Mouse (Mus musculus): Measurements from ENCODE around the gene Nup107.

- TF ChIP-seq CTCF (IDR thresholded peaks at IDR 0.05; ENCODE audit: extremely low read depth, insufficient read depth, low read length) (no peak), POLR2A (IDR thresholded peaks at IDR 0.05; ENCODE audit: extremely low read depth, insufficient read depth, low read length) (no peak)
Observed at GRCm38 (mm10) chr10:117791171-117791470, 1.4 kb downstream of the Nup107 start.

All from cortical plate, adult 2 months (tissue).